Mouse (Mus musculus) myocyte (in vitro differentiated cells): Measurements from ENCODE around the gene Cox5a.

Source experiments
- CEBPB ChIP-seq: IDR thresholded peaks from 2 replicates; pipeline ENCODE4 v1.6.1; 2011; ENCODE audit warnings: mild to moderate bottlenecking, moderate library complexity; ENCODE audit not compliant: poor library complexity, insufficient read depth, severe bottlenecking
- E2F4 ChIP-seq: IDR thresholded peaks from one replicate; pipeline ENCODE4 v1.6.1; 2011; ENCODE audit warnings: mild to moderate bottlenecking, control low read depth, moderate library complexity; ENCODE audit not compliant: insufficient read depth
- MAX ChIP-seq: IDR thresholded peaks from one replicate; pipeline ENCODE4 v1.6.1; 2011; ENCODE audit warnings: low read depth, mild to moderate bottlenecking, control low read depth
- MYOD1 ChIP-seq, 3 experiments: IDR thresholded peaks; one replicate each; pipeline ENCODE4 v1.6.1; 2011; ENCODE audit warnings: control low read depth in 2 of 3, low read depth in 2 of 3, mild to moderate bottlenecking in 2 of 3, moderate library complexity in 1 of 3; ENCODE audit not compliant: insufficient read length in 2 of 3, control insufficient read depth in 1 of 3
- MYOG ChIP-seq, 3 experiments: IDR thresholded peaks; one replicate each; pipeline ENCODE4 v1.6.1; 2011; ENCODE audit warnings: control low read depth in 2 of 3, low read depth in 2 of 3, mild to moderate bottlenecking in 2 of 3; ENCODE audit not compliant: insufficient read length in 2 of 3, control insufficient read depth in 1 of 3, insufficient read depth in 1 of 3
- POLR2A ChIP-seq: IDR thresholded peaks from one replicate; pipeline ENCODE4 v1.6.1; 2011; ENCODE audit warnings: low read depth, mild to moderate bottlenecking, control low read depth, moderate library complexity; ENCODE audit not compliant: insufficient read length
- REST ChIP-seq: IDR thresholded peaks from one replicate; pipeline ENCODE4 v1.6.1; 2011; ENCODE audit warnings: mild to moderate bottlenecking, control low read depth, moderate library complexity; ENCODE audit not compliant: insufficient read depth, insufficient read length
- TCF12 ChIP-seq: IDR thresholded peaks from one replicate; pipeline ENCODE4 v1.6.1; 2011; ENCODE audit warnings: mild to moderate bottlenecking, control low read depth; ENCODE audit not compliant: poor library complexity, insufficient read depth, severe bottlenecking
- USF1 ChIP-seq: IDR thresholded peaks from one replicate; pipeline ENCODE4 v1.6.1; 2011; ENCODE audit warnings: low read depth, mild to moderate bottlenecking, control low read depth, moderate library complexity

- TF ChIP-seq POLR2A (no peak), USF1 (no peak), MAX (no peak), CEBPB (no peak), MYOG (IDR thresholded peaks at IDR 0.05; ENCODE audit: control insufficient read depth in 1 of 3, insufficient read depth in 1 of 3, insufficient read length in 2 of 3, low read depth in 2 of 3) (no peak), MYOD1 (IDR thresholded peaks at IDR 0.05; ENCODE audit: control insufficient read depth in 1 of 3, insufficient read length in 2 of 3, low read depth in 2 of 3) (no peak), E2F4 (no peak), TCF12 (no peak), REST (no peak)
These were observed 17.3 kb upstream of the Cox5a start, which contains the start of gene Rpp25 for GRCm38 (mm10) chr9:57503622-57504380.
